15 mouse cellular contexts compared by ENCODE assay signal in the genomic region with DNA sequence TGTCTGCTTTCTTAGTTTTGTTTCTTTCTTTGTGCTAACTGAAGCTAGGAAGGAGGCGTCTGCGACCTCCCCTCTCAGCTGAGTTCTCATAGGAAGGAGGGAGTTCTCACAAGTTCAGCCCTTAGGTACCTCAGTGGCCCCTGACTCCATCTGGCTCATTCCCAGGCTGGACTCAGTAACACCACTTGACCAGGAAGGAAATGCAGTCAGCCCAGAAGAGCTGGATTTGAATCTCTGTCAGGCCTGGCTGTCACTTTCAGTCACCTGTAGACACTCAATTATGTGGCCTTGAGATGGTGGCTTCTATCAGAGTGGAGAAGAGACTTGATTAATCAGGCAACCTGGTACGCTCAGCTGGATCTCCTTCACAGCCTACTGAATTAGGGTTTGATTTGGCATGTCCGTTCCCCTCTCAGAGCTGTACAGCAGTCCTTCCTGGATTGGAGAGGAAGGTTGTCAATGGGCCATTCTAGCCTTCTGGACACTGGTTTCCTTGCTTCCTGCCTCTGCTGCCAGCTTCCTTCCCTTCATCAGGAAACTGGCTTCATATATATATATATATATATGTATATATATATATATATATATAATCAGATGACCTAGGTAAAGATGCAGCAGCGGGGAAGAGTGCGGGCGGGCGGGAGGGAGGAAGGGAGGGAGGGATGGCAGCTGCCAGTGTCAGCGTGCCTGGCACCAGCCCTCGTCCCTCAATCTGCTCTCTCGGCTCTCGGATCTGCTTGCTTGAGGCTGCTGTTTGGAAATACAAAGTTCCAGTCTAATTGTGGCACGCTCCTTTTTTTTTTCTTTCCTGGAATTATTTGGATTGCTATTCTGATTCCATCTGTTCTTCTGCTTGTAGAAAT. TPM values are rescaled to one million over a fixed set of nuclear protein-coding genes. Genes with fewer than 3 reads are reported as not detected.
DNase-seq lines count a peak whose midpoint lies in the region; ATAC-seq lines count a peak whose summit lies in the region.
"Had no signal": no experiment of that assay in that cellular context is flagged by ENCODE, and none has a peak within 500 bp of the region (broad histone marks: within the 10 kb centered on the region; RNA-seq: fewer than 3 reads in every experiment).

No protein-coding gene starts in this region.

- no peaks in the 10 kb centered on the region for H3K9me3 ChIP-seq in intestine, embryonic 14.5 days (ENCODE audit: control insufficient read depth, low read length)
- H3K9me3 ChIP-seq in intestine, embryonic 15.5 days = no peaks in the 10 kb centered on the region
- no peaks in the 10 kb centered on the region for H3K9me3 ChIP-seq in kidney, embryonic 15.5 days (replicated peaks)
- H3K9me3 ChIP-seq: heart, embryonic 13.5 days; limb, embryonic 15.5 days had no signal

- H3K4me3 ChIP-seq in intestine, embryonic 14.5 days (ENCODE audit: low read depth, low read length) = no peak overlapping the region
- H3K4me3 ChIP-seq in intestine, embryonic 15.5 days (replicated peaks) = no peak overlapping the region
- no peak overlapping the region for H3K4me3 ChIP-seq in kidney, embryonic 15.5 days (replicated peaks)
- H3K4me3 ChIP-seq: heart, embryonic 13.5 days; limb, embryonic 15.5 days had no signal

- no peaks in the 10 kb centered on the region for H3K27me3 ChIP-seq in intestine, embryonic 14.5 days (replicated peaks; ENCODE audit: control insufficient read depth, insufficient read depth, low read length)
- no peaks in the 10 kb centered on the region for H3K27me3 ChIP-seq in intestine, embryonic 15.5 days (replicated peaks)
- no peaks in the 10 kb centered on the region for H3K27me3 ChIP-seq in kidney, embryonic 15.5 days
- H3K27me3 ChIP-seq: CH12.LX; heart, embryonic 13.5 days; limb, embryonic 15.5 days had no signal

- H3K36me3 ChIP-seq in intestine, embryonic 14.5 days (ENCODE audit: control insufficient read depth, insufficient read depth, low read length) = no peaks in the 10 kb centered on the region
- H3K36me3 ChIP-seq in intestine, embryonic 15.5 days = no peaks in the 10 kb centered on the region
- H3K36me3 ChIP-seq in kidney, embryonic 15.5 days = no peaks in the 10 kb centered on the region
- H3K36me3 ChIP-seq: heart, embryonic 13.5 days; limb, embryonic 15.5 days had no signal

- H3K4me1 ChIP-seq in intestine, embryonic 14.5 days (replicated peaks; ENCODE audit: control insufficient read depth, insufficient read depth, low read length) = no peaks in the 10 kb centered on the region
- H3K4me1 ChIP-seq in intestine, embryonic 15.5 days (replicated peaks) = no peaks in the 10 kb centered on the region
- 0 out of 2 replicates have a peak, but pooled peaks cover 7% of the 10 kb centered on the region for H3K4me1 ChIP-seq in kidney, embryonic 15.5 days

- ATAC-seq in intestine, embryonic 14.5 days (replicated peaks; ENCODE audit: low FRiP score, low TSS enrichment, low read depth) = no peak
- ATAC-seq in intestine, embryonic 15.5 days = no peak
- no peak for ATAC-seq in kidney, embryonic 15.5 days (replicated peaks; ENCODE audit: low FRiP score)
- ATAC-seq: inflammation-experienced regulatory T-cells, adult 6 months had no signal

- no peak overlapping the region for H3K9ac ChIP-seq in intestine, embryonic 14.5 days (ENCODE audit: low read length)
- H3K9ac ChIP-seq in intestine, embryonic 15.5 days = no peak overlapping the region
- no peak overlapping the region for H3K9ac ChIP-seq in kidney, embryonic 15.5 days
- H3K9ac ChIP-seq: heart, embryonic 13.5 days; limb, embryonic 15.5 days had no signal

- no peak overlapping the region for H3K27ac ChIP-seq in intestine, embryonic 14.5 days (ENCODE audit: low read depth)
- H3K27ac ChIP-seq in intestine, embryonic 15.5 days = no peak overlapping the region
- H3K27ac ChIP-seq in kidney, embryonic 15.5 days = no peak overlapping the region
- H3K27ac ChIP-seq: limb, embryonic 15.5 days had no signal

- 89% methylated on average over 13 of the region's 13 CpGs for WGBS in intestine, embryonic 14.5 days
- WGBS in intestine, embryonic 15.5 days = 87% methylated on average over 13 of the region's 13 CpGs
- WGBS in kidney, embryonic 15.5 days = 84% methylated on average over 9 of the region's 13 CpGs

- H3K4me2 ChIP-seq in intestine, embryonic 14.5 days (ENCODE audit: low read length) = no peak overlapping the region
- no peak overlapping the region for H3K4me2 ChIP-seq in intestine, embryonic 15.5 days (replicated peaks)
- no peak overlapping the region for H3K4me2 ChIP-seq in kidney, embryonic 15.5 days
- H3K4me2 ChIP-seq: heart, embryonic 13.5 days; limb, embryonic 15.5 days had no signal

- peak; percentile 49 for DNase-seq in intestine, embryonic 14.5 days (ENCODE audit: low spot score)
- peak; percentile 56 for DNase-seq in right cerebral cortex, adult 18-20 months
- no peak for DNase-seq in right cerebral cortex, postnatal 36 days (ENCODE audit: low spot score in 2 of 2)
- peak; percentile 86 for DNase-seq in cerebellum, adult 9-11 months
- peak; percentile 34 to 54 for DNase-seq in layer of hippocampus, postnatal 10 days (ENCODE audit: low spot score in 2 of 2)
- DNase-seq in thymus, postnatal 25 days = no peak
- DNase-seq: adrenal gland, postnatal 10 days; kidney, postnatal 36 days; thymus, adult 2 months had no signal

RNA-seq across cellular contexts. Expression of gene Ppm1l, which starts 45.1 kb away (rescaled TPM):
- polyA plus RNA-seq in intestine, embryonic 14.5 days (2014; fragmentation: Nextera tagmentation; extraction: Ambion mirVana) = 7.3 and 8.0 TPM in 2 replicates
- polyA plus RNA-seq in intestine, embryonic 15.5 days (2015; fragmentation: Nextera tagmentation; extraction: Ambion mirVana) = 4.9 and 5.8 TPM in 2 replicates
- total RNA-seq in layer of hippocampus, postnatal 10 days (2021) = 10 to 100 TPM; 56.7 to 57.7 TPM
- 6.2 and 6.8 TPM in 2 replicates for polyA plus RNA-seq in kidney, embryonic 15.5 days (2015; fragmentation: Nextera tagmentation; extraction: Ambion mirVana)

Comparison
In these comparisons a context has a peak if more than half of its experiments do, and no peak if none do; other contexts are left out.
1. DNase-seq: peak in intestine, embryonic 14.5 days (single experiment), right cerebral cortex, adult 18-20 months (single experiment), cerebellum, adult 9-11 months (single experiment) and layer of hippocampus, postnatal 10 days (2 of 2); none in right cerebral cortex, postnatal 36 days (0 of 2) and thymus, postnatal 25 days (single experiment).